Mouse (Mus musculus): Measurements from ENCODE around the gene P2rx7.

GRCm38 (mm10) chr5:122705174-122705573, 61.5 kb downstream of the P2rx7 start:
- TF ChIP-seq CTCF (IDR thresholded peaks at IDR 0.05) (no peak), EP300 (IDR thresholded peaks at IDR 0.05; ENCODE audit: insufficient read depth, low read depth, low read length) (no peak)

Measured in heart, adult 2 months (tissue).